Mouse (Mus musculus) left cerebral cortex, adult 18-20 months (tissue): Measurements from ENCODE around the gene Ntpcr. TPM values are rescaled to one million over a fixed set of nuclear protein-coding genes. Genes with fewer than 3 reads are reported as not detected.

Experiments
- DNase-seq, 2 experiments: peaks; one replicate each; pipeline ENCODE4 v3.0.0; 2021 to 2022; ENCODE audit warnings: low spot score in 2 of 2, mixed read lengths in 1 of 2
- long read RNA-seq, 2 experiments: library from polyadenylated mRNA; stranded (forward); transcript quantifications; one replicate each; pipeline ENCODE4 v2.0.0; 2021
- total RNA-seq, 2 experiments: library from RNA; stranded (reverse); gene quantifications; 2 replicates each; pipeline ENCODE4 v1.2.3; 2021

The Ntpcr gene
- total RNA-seq = 10 to 100 TPM; 22.9 to 23.1 TPM
- long read RNA-seq, experiment 1, transcript Ntpcr-201 (5 exons, 1,155 nt) = major isoform, 15 of 30 reads
- long read RNA-seq, experiment 1, partial matches to known transcripts = 0 of 30 reads
- long read RNA-seq, experiment 1, other reads (novel, unspliced or antisense) = 14 of 30 reads
- long read RNA-seq, experiment 2, transcript Ntpcr-201 (5 exons, 1,155 nt) = major isoform, 18 of 23 reads
- long read RNA-seq, experiment 2, partial matches to known transcripts = 0 of 23 reads
- long read RNA-seq, experiment 2, other reads (novel, unspliced or antisense) = 3 of 23 reads

- no peak for DNase-seq
These were observed at the start of gene Ntpcr for GRCm38 (mm10) chr8:125729746-125730145. Ntpcr (plus strand) TSS chr8:125729963.

GRCm38 (mm10) chr8:125680851-125681408, 48.8 kb upstream of the Ntpcr start:
- no peak for DNase-seq

GRCm38 (mm10) chr8:125685216-125685760, 44.5 kb upstream of the Ntpcr start:
- DNase-seq = no peak

- no peak for DNase-seq
These were observed 43.4 kb upstream of the Ntpcr start for GRCm38 (mm10) chr8:125686221-125686865.

GRCm38 (mm10) chr8:125690166-125690915, 39.4 kb upstream of the Ntpcr start:
- no peak for DNase-seq

GRCm38 (mm10) chr8:125690961-125691360, 38.8 kb upstream of the Ntpcr start:
- DNase-seq = no peak

GRCm38 (mm10) chr8:125692447-125692846, 37.3 kb upstream of the Ntpcr start:
- DNase-seq = no peak

GRCm38 (mm10) chr8:125693197-125693596, 36.6 kb upstream of the Ntpcr start:
- no peak for DNase-seq

GRCm38 (mm10) chr8:125695951-125696350, 33.8 kb upstream of the Ntpcr start:
- DNase-seq = no peak

GRCm38 (mm10) chr8:125699391-125700025, 30.3 kb upstream of the Ntpcr start:
- no peak for DNase-seq

- DNase-seq = no peak
These were observed 29.4 kb upstream of the Ntpcr start for GRCm38 (mm10) chr8:125700407-125700806.

GRCm38 (mm10) chr8:125702868-125703473, 26.8 kb upstream of the Ntpcr start:
- DNase-seq = no peak

GRCm38 (mm10) chr8:125704434-125704833, 25.3 kb upstream of the Ntpcr start:
- no peak for DNase-seq

- no peak for DNase-seq
These were observed 23.9 kb upstream of the Ntpcr start for GRCm38 (mm10) chr8:125705816-125706215.

GRCm38 (mm10) chr8:125709171-125709570, 20.6 kb upstream of the Ntpcr start:
- no peak for DNase-seq

GRCm38 (mm10) chr8:125711514-125711913, 18.2 kb upstream of the Ntpcr start:
- no peak for DNase-seq

- DNase-seq = no peak
These were observed 13.6 kb upstream of the Ntpcr start for GRCm38 (mm10) chr8:125716211-125716610.

GRCm38 (mm10) chr8:125716613-125717012, 13.2 kb upstream of the Ntpcr start:
- DNase-seq = no peak

- DNase-seq = no peak
These were observed 10.8 kb upstream of the Ntpcr start for GRCm38 (mm10) chr8:125718914-125719313.

- no peak for DNase-seq
These were observed 7.1 kb upstream of the Ntpcr start for GRCm38 (mm10) chr8:125722675-125723074.

GRCm38 (mm10) chr8:125723437-125723836, 6.3 kb upstream of the Ntpcr start:
- DNase-seq = no peak
